Mouse (Mus musculus): ENCODE measurements around the gene Macf1. TPM values are rescaled to one million over a fixed set of nuclear protein-coding genes. Genes with fewer than 3 reads are reported as not detected.

Macf1 gene
- total RNA-seq, 2 experiments from 2014 or later = 231 to 247 TPM

DNA sequence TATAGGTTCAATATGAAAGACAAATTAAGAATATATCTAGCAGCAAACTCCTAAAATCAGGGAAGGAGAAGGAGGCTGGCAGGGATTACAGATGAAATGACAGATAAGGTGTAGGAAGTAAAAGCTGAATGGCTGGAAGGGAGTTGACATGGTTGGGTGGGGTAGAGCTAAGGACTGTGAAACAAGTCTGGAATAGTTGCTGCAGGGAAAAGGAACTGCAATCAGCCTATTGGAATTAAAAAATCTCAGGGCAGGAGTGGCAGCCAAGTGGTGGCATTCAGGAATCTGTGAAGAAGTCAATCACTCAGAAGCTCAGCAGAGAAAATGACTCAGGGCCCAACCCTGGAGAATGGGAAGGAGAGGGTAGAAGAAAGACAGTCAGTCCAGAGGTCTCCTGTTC is 62.4 kb downstream of the Macf1 start:
- peak overlapping the region; percentile 56 for H3K27ac ChIP-seq

GRCm38 (mm10) chr4:123617727-123618389 is 66.3 kb downstream of the Macf1 start:
- DNase-seq (ENCODE audit: low spot score in 2 of 2) = no peak
- no peak for TF ChIP-seq CTCF (conservative IDR thresholded peaks at IDR 0.05)
- Histone ChIP-seq H3K27ac (peak overlapping the region; percentile 82), H3K4me3 (no peak overlapping the region)

More for the DNA sequence above, 62.4 kb downstream of the Macf1 start:
- TF ChIP-seq CTCF (conservative IDR thresholded peaks at IDR 0.05) = no peak
- no peak overlapping the region for H3K4me3 ChIP-seq
- DNase-seq (ENCODE audit: low spot score in 2 of 2) = no peak

- DNase-seq (ENCODE audit: low spot score in 2 of 2) = no peak
- Histone ChIP-seq H3K4me3 (no peak overlapping the region), H3K27ac (peak overlapping the region; percentile 82)
- no peak for TF ChIP-seq CTCF (conservative IDR thresholded peaks at IDR 0.05)
These were observed 67.2 kb downstream of the Macf1 start for GRCm38 (mm10) chr4:123616971-123617370.

GRCm38 (mm10) chr4:123616501-123616900 is 67.7 kb downstream of the Macf1 start:
- H3K27ac ChIP-seq = peak overlapping the region; percentile 82
- no peak for TF ChIP-seq CTCF (conservative IDR thresholded peaks at IDR 0.05)
- no peak for DNase-seq (ENCODE audit: low spot score in 2 of 2)

GRCm38 (mm10) chr4:123613309-123613947 is 70.7 kb downstream of the Macf1 start:
- Histone ChIP-seq H3K27ac (peak overlapping the region; percentile 39; the same call in 1 of the 2 replicates), H3K4me3 (no peak overlapping the region)
- TF ChIP-seq CTCF (conservative IDR thresholded peaks at IDR 0.05) = no peak
- no peak for DNase-seq (ENCODE audit: low spot score in 2 of 2)

More at GRCm38 (mm10) chr4:123616501-123616900, 67.7 kb downstream of the Macf1 start:
- no peak overlapping the region for H3K4me3 ChIP-seq

GRCm38 (mm10) chr4:123611940-123612339 is 72.2 kb downstream of the Macf1 start:
- Histone ChIP-seq H3K27ac (no peak overlapping the region), H3K4me3 (no peak overlapping the region)
- no peak for TF ChIP-seq CTCF (conservative IDR thresholded peaks at IDR 0.05)
- DNase-seq (ENCODE audit: low spot score in 2 of 2) = no peak

- Histone ChIP-seq H3K4me3 (no peak overlapping the region), H3K27ac (no peak overlapping the region)
- no peak for TF ChIP-seq CTCF (conservative IDR thresholded peaks at IDR 0.05)
- DNase-seq (ENCODE audit: low spot score in 2 of 2) = no peak
These were observed 72.9 kb downstream of the Macf1 start for GRCm38 (mm10) chr4:123611241-123611640.

GRCm38 (mm10) chr4:123607174-123607573 is 77.0 kb downstream of the Macf1 start:
- TF ChIP-seq CTCF (conservative IDR thresholded peaks at IDR 0.05) = peak; percentile 70
- Histone ChIP-seq H3K27ac (no peak overlapping the region), H3K4me3 (no peak overlapping the region)
- DNase-seq (ENCODE audit: low spot score in 2 of 2) = no peak

GRCm38 (mm10) chr4:123605948-123606347 is 78.2 kb downstream of the Macf1 start:
- H3K4me3 ChIP-seq = no peak overlapping the region
- DNase-seq (ENCODE audit: low spot score in 2 of 2) = no peak
- H3K27ac ChIP-seq = no peak overlapping the region
- TF ChIP-seq CTCF (conservative IDR thresholded peaks at IDR 0.05) = peak; percentile 19; the same call in 1 of the 2 replicates

DNA sequence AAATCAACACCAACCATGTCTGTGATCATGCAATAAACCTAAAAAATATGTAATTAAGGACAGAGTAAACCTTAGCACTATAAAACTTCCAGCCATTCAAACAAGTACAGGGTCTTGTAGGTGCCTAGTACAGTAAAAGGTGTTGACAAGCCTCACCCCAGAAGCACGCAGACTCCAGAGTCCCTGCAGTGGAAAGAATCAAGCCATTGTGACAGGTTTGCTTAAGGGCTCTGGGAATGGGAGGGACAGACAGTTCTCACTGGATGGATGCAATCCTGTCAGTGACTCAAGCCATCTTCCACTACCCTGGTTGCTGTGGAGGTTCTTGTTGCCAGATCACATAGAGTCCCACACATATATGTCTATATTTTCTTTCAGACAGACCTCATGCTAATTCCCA is 78.9 kb downstream of the Macf1 start:
- no peak overlapping the region for H3K27ac ChIP-seq
- H3K4me3 ChIP-seq = no peak overlapping the region
- DNase-seq (ENCODE audit: low spot score in 2 of 2) = no peak
- TF ChIP-seq CTCF (conservative IDR thresholded peaks at IDR 0.05) = no peak

DNA sequence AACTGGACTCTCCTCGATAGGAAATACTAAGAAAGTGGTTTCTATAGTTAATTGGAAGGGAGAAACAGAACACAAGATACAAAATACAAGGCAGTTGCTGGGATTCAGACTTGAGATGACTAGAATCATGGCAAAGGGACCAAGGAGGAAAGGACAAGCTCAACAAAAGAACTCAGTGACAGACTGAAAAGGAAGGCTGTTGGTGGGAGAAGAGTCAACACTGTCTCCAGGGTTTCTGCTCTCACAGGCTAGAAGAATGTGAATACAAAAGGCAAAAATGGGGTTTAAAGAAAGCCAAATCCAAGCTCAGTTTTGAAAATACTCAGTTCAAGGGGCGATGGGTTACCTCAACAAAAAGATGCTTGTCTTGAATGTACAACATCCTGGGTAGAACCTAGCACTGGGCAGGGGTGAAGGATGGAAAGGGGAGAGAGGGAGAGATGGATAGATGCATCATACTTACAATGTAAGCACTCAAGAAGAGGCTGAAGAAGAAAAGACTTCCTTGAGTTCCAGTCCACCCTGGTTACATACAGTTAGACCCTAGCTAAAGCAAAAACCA is 81.4 kb downstream of the Macf1 start:
- Histone ChIP-seq H3K27ac (no peak overlapping the region; the same call in 1 of the 2 replicates), H3K4me3 (no peak overlapping the region)
- no peak for DNase-seq (ENCODE audit: low spot score in 2 of 2)
- TF ChIP-seq CTCF (conservative IDR thresholded peaks at IDR 0.05) = no peak

DNA sequence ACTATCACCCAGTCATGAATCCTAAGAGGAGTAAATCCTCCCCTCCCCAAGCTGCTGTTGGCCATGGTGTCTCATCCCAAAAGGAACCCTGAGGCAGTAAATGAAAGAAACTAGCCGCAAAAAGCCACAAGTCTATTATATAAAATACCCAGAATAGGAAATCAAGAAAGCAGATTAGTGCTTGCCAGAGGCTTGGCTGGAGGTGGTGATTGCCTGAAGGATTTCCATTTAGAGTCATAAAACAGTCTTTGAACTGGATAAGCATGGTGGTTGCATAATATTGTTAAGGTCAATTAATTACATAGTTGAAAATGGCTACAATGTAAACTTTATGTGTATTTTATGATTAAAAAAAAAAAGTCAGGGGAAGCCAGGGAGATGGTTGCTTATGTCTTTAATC is 83.1 kb downstream of the Macf1 start:
- no peak for TF ChIP-seq CTCF (conservative IDR thresholded peaks at IDR 0.05)
- no peak for DNase-seq (ENCODE audit: low spot score in 2 of 2)
- H3K4me3 ChIP-seq = no peak overlapping the region
- H3K27ac ChIP-seq = no peak overlapping the region

GRCm38 (mm10) chr4:123598519-123599228 is 85.5 kb downstream of the Macf1 start:
- DNase-seq (ENCODE audit: low spot score in 2 of 2) = no peak
- Histone ChIP-seq H3K27ac (peak overlapping the region; percentile 41; the same call in 1 of the 2 replicates), H3K4me3 (no peak overlapping the region)
- TF ChIP-seq CTCF (conservative IDR thresholded peaks at IDR 0.05) = no peak
